Mouse (Mus musculus) stomach, embryonic 15.5 days (tissue): ENCODE measurements around the gene Cd200. TPM values are rescaled to one million over a fixed set of nuclear protein-coding genes. Genes with fewer than 3 reads are reported as not detected.
"Not testable (repeated sequence)": the region's sequence is repeated elsewhere in the genome, so short reads cannot be mapped to it uniquely, and the experiment has no call there.

ENCODE experiments used
- ATAC-seq: fragments of 200-750 bp; cut with Nextera tagmentation; 2 replicates; pipeline ENCODE4 v1.8.0; 2017; ENCODE audit warnings: low read depth, moderate number of reproducible peaks, moderate TSS enrichment; ENCODE audit not compliant: insufficient read depth, low FRiP score
- H3K27ac ChIP-seq: fragments of 300-500 bp; sonication (generic); 2 replicates; pipeline ENCODE4 v1.5.1; 2015; ENCODE audit warnings: mild to moderate bottlenecking, inconsistent platforms
- H3K27me3 ChIP-seq: fragments of 300-500 bp; sonication (generic); replicated peaks from 2 replicates; pipeline ENCODE4 v1.6.1; 2015; ENCODE audit warnings: inconsistent platforms
- H3K36me3 ChIP-seq: fragments of 300-500 bp; sonication (generic); 2 replicates; pipeline ENCODE4 v1.6.1; 2015; ENCODE audit warnings: inconsistent platforms
- H3K4me1 ChIP-seq: fragments of 300-500 bp; sonication (generic); 2 replicates; pipeline ENCODE4 v1.6.1; 2015; ENCODE audit warnings: inconsistent platforms
- H3K4me2 ChIP-seq: fragments of 300-500 bp; sonication (generic); 2 replicates; pipeline ENCODE4 v1.6.1; 2015; ENCODE audit warnings: mild to moderate bottlenecking, inconsistent platforms
- H3K4me3 ChIP-seq: fragments of 300-500 bp; sonication (generic); replicated peaks from 2 replicates; pipeline ENCODE4 v1.5.1; 2015; ENCODE audit warnings: inconsistent platforms
- H3K9ac ChIP-seq: fragments of 300-500 bp; sonication (generic); 2 replicates; pipeline ENCODE4 v1.6.1; 2015; ENCODE audit warnings: inconsistent platforms
- H3K9me3 ChIP-seq: fragments of 300-500 bp; sonication (generic); 2 replicates; pipeline ENCODE4 v1.6.1; 2016; ENCODE audit warnings: inconsistent platforms
- WGBS: fragments of 180-500 bp; shearing (Covaris S2); methylation state at CpG from one replicate; pipeline ENCODE4 v1.1.7; 2015; 5-methylcytosine and 5-hydroxymethylcytosine counted together
- polyA plus RNA-seq: library from polyadenylated mRNA; unstranded; fragments of >200 nt; fragmentation: Nextera tagmentation; extraction: Ambion mirVana; gene quantifications from 2 replicates; pipeline ENCODE4 v1.2.1, GENCODE M21; 2015

Cd200 gene
- polyA plus RNA-seq, 1 experiment from 2014 or later = 38.1 TPM

GRCm38 (mm10) chr16:45376294-45376693 lies 32.6 kb downstream of the Cd200 start:
- no peaks in the 10 kb centered on the region for H3K4me1 ChIP-seq
- H3K4me2 ChIP-seq = no peak overlapping the region
- no peak overlapping the region for H3K9ac ChIP-seq
- no peak overlapping the region for H3K27ac ChIP-seq
- ATAC-seq = no peak
- no peak overlapping the region for H3K4me3 ChIP-seq
- no peaks in the 10 kb centered on the region for H3K9me3 ChIP-seq
- whole genome bisulfite sequencing = 74% methylated on average over 4 of the region's 4 CpGs
- H3K27me3 ChIP-seq = no peaks in the 10 kb centered on the region
- no peaks in the 10 kb centered on the region for H3K36me3 ChIP-seq

GRCm38 (mm10) chr16:45375506-45376225 lies 33.2 kb downstream of the Cd200 start:
- WGBS = 55% methylated on average over 2 of the region's 2 CpGs
- no peak overlapping the region for H3K27ac ChIP-seq
- ATAC-seq = no peak
- no peaks in the 10 kb centered on the region for H3K36me3 ChIP-seq
- H3K4me3 ChIP-seq = no peak overlapping the region
- no peaks in the 10 kb centered on the region for H3K4me1 ChIP-seq
- H3K27me3 ChIP-seq = no peaks in the 10 kb centered on the region
- H3K9me3 ChIP-seq = no peaks in the 10 kb centered on the region
- no peak overlapping the region for H3K9ac ChIP-seq
- H3K4me2 ChIP-seq = no peak overlapping the region

- Histone ChIP-seq H3K4me2 (no peak overlapping the region), H3K9me3 (no peaks in the 10 kb centered on the region), H3K36me3 (no peaks in the 10 kb centered on the region), H3K9ac (no peak overlapping the region), H3K27me3 (no peaks in the 10 kb centered on the region), H3K4me3 (no peak overlapping the region), H3K27ac (no peak overlapping the region), H3K4me1 (no peaks in the 10 kb centered on the region)
- WGBS = 86% methylated on average over 2 of the region's 2 CpGs
- no peak for ATAC-seq
Measured at GRCm38 (mm10) chr16:45374074-45374473, 34.8 kb downstream of the Cd200 start.

GRCm38 (mm10) chr16:45371076-45371475 lies 37.8 kb downstream of the Cd200 start:
- no peak for ATAC-seq
- no peak overlapping the region for H3K4me2 ChIP-seq
- 68% methylated on average over 1 of the region's 1 CpGs for whole genome bisulfite sequencing
- H3K4me3 ChIP-seq = no peak overlapping the region
- no peak overlapping the region for H3K27ac ChIP-seq
- no peak overlapping the region for H3K9ac ChIP-seq
- no peaks in the 10 kb centered on the region for H3K27me3 ChIP-seq
- H3K4me1 ChIP-seq = no peaks in the 10 kb centered on the region
- H3K9me3 ChIP-seq = no peaks in the 10 kb centered on the region
- H3K36me3 ChIP-seq = no peaks in the 10 kb centered on the region

GRCm38 (mm10) chr16:45369285-45369965 lies 39.4 kb downstream of the Cd200 start:
- H3K36me3 ChIP-seq = no peaks in the 10 kb centered on the region
- H3K4me2 ChIP-seq = no peak overlapping the region
- no peaks in the 10 kb centered on the region for H3K4me1 ChIP-seq
- H3K27ac ChIP-seq = no peak overlapping the region
- WGBS = 65% methylated on average over 4 of the region's 4 CpGs
- H3K9ac ChIP-seq = no peak overlapping the region
- no peak for ATAC-seq
- no peaks in the 10 kb centered on the region for H3K9me3 ChIP-seq
- H3K4me3 ChIP-seq = no peak overlapping the region
- H3K27me3 ChIP-seq = no peaks in the 10 kb centered on the region

GRCm38 (mm10) chr16:45366111-45366510 lies 42.7 kb downstream of the Cd200 start:
- Histone ChIP-seq H3K9ac (no peak overlapping the region), H3K36me3 (no peaks in the 10 kb centered on the region), H3K4me2 (no peak overlapping the region), H3K27me3 (no peaks in the 10 kb centered on the region), H3K27ac (no peak overlapping the region), H3K4me3 (no peak overlapping the region), H3K9me3 (no peaks in the 10 kb centered on the region), H3K4me1 (no peaks in the 10 kb centered on the region)
- 72% methylated on average over 7 of the region's 7 CpGs for WGBS
- no peak for ATAC-seq

GRCm38 (mm10) chr16:45365353-45365752 lies 43.5 kb downstream of the Cd200 start:
- ATAC-seq = no peak
- Histone ChIP-seq H3K9ac (no peak overlapping the region), H3K36me3 (no peaks in the 10 kb centered on the region), H3K4me2 (no peak overlapping the region), H3K4me1 (no peaks in the 10 kb centered on the region), H3K27ac (no peak overlapping the region), H3K4me3 (no peak overlapping the region), H3K27me3 (no peaks in the 10 kb centered on the region), H3K9me3 (no peaks in the 10 kb centered on the region)
- 38% methylated on average over 9 of the region's 9 CpGs for WGBS

GRCm38 (mm10) chr16:45364627-45365026 lies 44.2 kb downstream of the Cd200 start:
- no peaks in the 10 kb centered on the region for H3K4me1 ChIP-seq
- 94% methylated on average over 1 of the region's 1 CpGs for WGBS
- no peak overlapping the region for H3K9ac ChIP-seq
- H3K9me3 ChIP-seq = no peaks in the 10 kb centered on the region
- H3K4me2 ChIP-seq = no peak overlapping the region
- H3K36me3 ChIP-seq = no peaks in the 10 kb centered on the region
- no peak for ATAC-seq
- H3K27ac ChIP-seq = no peak overlapping the region
- no peaks in the 10 kb centered on the region for H3K27me3 ChIP-seq
- no peak overlapping the region for H3K4me3 ChIP-seq

- H3K27ac ChIP-seq = no peak overlapping the region
Measured at GRCm38 (mm10) chr16:45363480-45364045, 45.3 kb downstream of the Cd200 start.

GRCm38 (mm10) chr16:45361450-45361849 lies 47.4 kb downstream of the Cd200 start:
- H3K27ac ChIP-seq = no peak overlapping the region
- H3K9me3 ChIP-seq = no peaks in the 10 kb centered on the region
- H3K4me1 ChIP-seq = no peaks in the 10 kb centered on the region
- no peak for ATAC-seq
- H3K4me2 ChIP-seq = no peak overlapping the region
- no peak overlapping the region for H3K9ac ChIP-seq
- H3K36me3 ChIP-seq = no peaks in the 10 kb centered on the region
- no peak overlapping the region for H3K4me3 ChIP-seq
- no peaks in the 10 kb centered on the region for H3K27me3 ChIP-seq

More at GRCm38 (mm10) chr16:45363480-45364045, 45.3 kb downstream of the Cd200 start:
- WGBS = 43% methylated on average over 4 of the region's 4 CpGs
- Histone ChIP-seq H3K4me3 (no peak overlapping the region), H3K9me3 (no peaks in the 10 kb centered on the region), H3K27me3 (no peaks in the 10 kb centered on the region), H3K4me1 (no peaks in the 10 kb centered on the region), H3K36me3 (no peaks in the 10 kb centered on the region), H3K9ac (no peak overlapping the region), H3K4me2 (no peak overlapping the region)
- no peak for ATAC-seq

- ATAC-seq, H3K4me2 ChIP-seq, H3K9ac ChIP-seq, H3K9me3 ChIP-seq, H3K27me3 ChIP-seq, H3K27ac ChIP-seq, H3K4me1 ChIP-seq, H3K4me3 ChIP-seq, H3K36me3 ChIP-seq: not testable (repeated sequence)
- 85% methylated on average over 5 of the region's 5 CpGs for WGBS
Measured at GRCm38 (mm10) chr16:45358441-45358840, 50.4 kb downstream of the Cd200 start.

- Histone ChIP-seq H3K4me2 (no peak overlapping the region), H3K4me1 (no peaks in the 10 kb centered on the region), H3K4me3 (no peak overlapping the region), H3K36me3 (no peaks in the 10 kb centered on the region), H3K9me3 (no peaks in the 10 kb centered on the region), H3K9ac (no peak overlapping the region), H3K27me3 (no peaks in the 10 kb centered on the region), H3K27ac (no peak overlapping the region)
- WGBS = 57% methylated on average over 1 of the region's 1 CpGs
- no peak for ATAC-seq
Measured at GRCm38 (mm10) chr16:45357134-45357533, 51.7 kb downstream of the Cd200 start.
